Mouse (Mus musculus) intestine, embryonic 14.5 days (tissue): ENCODE measurements around the gene Tnnc2. TPM values are rescaled to one million over a fixed set of nuclear protein-coding genes. Genes with fewer than 3 reads are reported as not detected.
A peak's percentile ranks its signal among the peaks of the same experiment; 100 is the strongest.

Experiments used
- ATAC-seq: fragments of 200-750 bp; cut with Nextera tagmentation; replicated peaks from 2 replicates; pipeline ENCODE4 v1.8.0; 2017; ENCODE audit warnings: low read depth, moderate number of reproducible peaks, moderate TSS enrichment, moderate library complexity; ENCODE audit not compliant: low FRiP score, low TSS enrichment
- DNase-seq: peaks from one replicate; pipeline ENCODE4 v3.0.0-alpha.2; 2018; ENCODE audit warnings: low spot score
- H3K27ac ChIP-seq: fragments of 300-500 bp; sonication (generic); 2 replicates; pipeline ENCODE4 v1.5.1; 2014; ENCODE audit warnings: low read depth, mild to moderate bottlenecking, control low read depth
- H3K27me3 ChIP-seq: fragments of 300-500 bp; sonication (generic); replicated peaks from 2 replicates; pipeline ENCODE4 v1.6.1; 2014; ENCODE audit warnings: low read length, control low read depth; ENCODE audit not compliant: control insufficient read depth, insufficient read depth
- H3K36me3 ChIP-seq: fragments of 300-500 bp; sonication (generic); 2 replicates; pipeline ENCODE4 v1.6.1; 2014; ENCODE audit warnings: low read length, control low read depth; ENCODE audit not compliant: control insufficient read depth, insufficient read depth
- H3K4me1 ChIP-seq: fragments of 300-500 bp; sonication (generic); replicated peaks from 2 replicates; pipeline ENCODE4 v1.6.1; 2014; ENCODE audit warnings: low read length, control low read depth, mixed read lengths; ENCODE audit not compliant: control insufficient read depth, insufficient read depth
- H3K4me2 ChIP-seq: fragments of 300-500 bp; sonication (generic); 2 replicates; pipeline ENCODE4 v1.6.1; 2014; ENCODE audit warnings: low read length
- H3K4me3 ChIP-seq: fragments of 300-500 bp; sonication (generic); 2 replicates; pipeline ENCODE4 v1.5.1; 2014; ENCODE audit warnings: low read depth, low read length, control low read depth, mixed read lengths
- H3K9ac ChIP-seq: fragments of 300-500 bp; sonication (generic); 2 replicates; pipeline ENCODE4 v1.6.1; 2014; ENCODE audit warnings: mild to moderate bottlenecking, low read length
- H3K9me3 ChIP-seq: fragments of 300-500 bp; sonication (generic); 2 replicates; pipeline ENCODE4 v1.6.1; 2016; ENCODE audit warnings: low read length, control low read depth; ENCODE audit not compliant: control insufficient read depth
- WGBS: fragments of 180-500 bp; shearing (Covaris S2); extraction: QIAGEN DNeasy Blood & Tissue Kit; methylation state at CpG from one replicate; pipeline ENCODE4 v1.1.7; 2014; 5-methylcytosine and 5-hydroxymethylcytosine counted together
- polyA plus RNA-seq: library from polyadenylated mRNA; unstranded; fragments of >200 nt; fragmentation: Nextera tagmentation; extraction: Ambion mirVana; gene quantifications from 2 replicates; pipeline ENCODE4 v1.2.1, GENCODE M21; 2014

The Tnnc2 gene
- polyA plus RNA-seq, 1 experiment from 2014 or later = 0.69 TPM

DNA sequence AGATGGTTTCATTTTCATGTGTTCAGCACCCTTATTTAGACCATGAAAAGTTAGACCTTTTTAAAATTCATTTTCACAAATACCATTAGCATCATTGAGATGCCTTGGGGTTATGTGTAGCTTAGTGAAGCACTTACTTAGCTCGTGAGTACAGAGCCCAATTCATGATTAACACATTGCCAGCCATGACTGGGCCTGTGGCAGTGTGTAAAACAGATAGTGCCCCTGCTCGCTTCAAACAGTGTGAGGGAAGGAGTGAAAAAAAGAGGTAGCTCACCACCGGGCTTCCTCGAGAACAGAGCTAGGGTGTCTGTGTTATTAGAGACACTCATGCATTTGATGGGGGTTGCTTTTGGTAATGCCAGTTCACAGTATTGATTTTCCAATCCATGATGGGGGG is 31.6 kb downstream of the Tnnc2 start:
- no peak overlapping the region for H3K27ac ChIP-seq
- no peaks in the 10 kb centered on the region for H3K27me3 ChIP-seq
- WGBS = 77% methylated on average over 4 of the region's 4 CpGs
- ATAC-seq (no peak), DNase-seq (no peak)
- H3K4me3 ChIP-seq = no peak overlapping the region
- no peak overlapping the region for H3K9ac ChIP-seq
- peaks cover 58% of the 10 kb centered on the region for H3K36me3 ChIP-seq
- H3K4me1 ChIP-seq = peaks cover 11% of the 10 kb centered on the region
- no peaks in the 10 kb centered on the region for H3K9me3 ChIP-seq
- no peak overlapping the region for H3K4me2 ChIP-seq

DNA sequence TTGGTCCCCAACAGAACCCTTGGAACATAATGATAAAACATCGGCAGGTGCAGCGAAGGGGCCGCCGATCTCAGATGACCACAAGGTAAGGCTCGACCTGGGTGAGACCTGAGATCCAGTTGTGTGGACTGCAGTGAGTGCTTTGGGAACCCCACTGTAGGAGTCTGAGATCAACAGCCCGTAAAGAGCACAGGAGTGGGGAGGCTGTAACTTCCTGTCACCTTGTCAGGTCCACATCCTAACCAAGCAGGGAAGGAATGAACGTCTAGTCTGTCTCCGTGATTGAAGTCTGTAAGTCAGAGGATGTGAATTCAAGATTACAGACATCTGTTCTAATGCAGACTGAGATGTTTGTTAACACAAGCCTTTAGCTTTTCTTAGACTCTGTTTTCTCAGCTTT is 33.1 kb downstream of the Tnnc2 start:
- no peaks in the 10 kb centered on the region for H3K9me3 ChIP-seq
- H3K4me2 ChIP-seq = peak overlapping the region; percentile 97
- no peaks in the 10 kb centered on the region for H3K27me3 ChIP-seq
- DNase-seq (no peak), ATAC-seq (no peak)
- peaks cover 43% of the 10 kb centered on the region for H3K36me3 ChIP-seq
- H3K4me1 ChIP-seq = peaks cover 11% of the 10 kb centered on the region
- peak overlapping the region; percentile 84 for H3K4me3 ChIP-seq
- 51% methylated on average over 8 of the region's 8 CpGs for WGBS
- H3K9ac ChIP-seq = peak overlapping the region; percentile 95
- H3K27ac ChIP-seq = no peak overlapping the region

DNA sequence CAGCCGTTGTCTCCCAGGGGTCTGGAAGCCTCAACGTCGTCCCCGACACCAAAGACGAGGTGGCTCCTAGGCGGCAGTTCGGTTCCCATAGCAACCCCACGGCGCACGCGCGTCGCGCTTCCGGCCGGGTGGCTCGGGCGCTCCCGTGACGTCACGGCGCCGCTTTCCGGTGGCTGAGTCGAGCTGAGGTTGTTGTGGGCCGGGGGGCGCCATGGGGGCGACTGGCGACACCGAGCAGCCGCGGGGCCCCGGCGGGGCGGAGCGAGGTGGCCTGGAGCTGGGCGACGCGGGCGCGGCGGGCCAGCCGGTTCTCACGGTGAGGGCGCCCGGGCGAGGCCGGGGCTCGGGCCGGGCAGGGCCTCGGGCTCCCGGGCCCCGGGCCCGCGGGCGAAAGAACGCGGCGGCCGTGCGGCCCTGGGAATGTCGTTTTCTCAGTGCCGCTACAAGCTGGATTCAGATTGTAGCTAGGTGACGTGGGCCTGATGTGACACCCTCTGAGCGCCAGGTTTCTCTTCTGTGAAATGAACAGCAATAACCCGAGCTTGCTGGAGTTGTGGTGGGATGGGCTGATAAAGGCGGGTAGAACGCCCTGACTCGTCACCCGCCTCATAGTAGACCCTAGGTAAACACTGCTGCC is 33.8 kb downstream of the Tnnc2 start, which contains the start of the genes Wfdc3 and Dnttip1:
TSS of gene Wfdc3 (minus strand) at position 89 of the 637 bp plus-strand sequence.
TSS of gene Dnttip1 (plus strand) at position 141 of the 637 bp plus-strand sequence.
- peak within 1 kb of the TSS; percentile 97 for H3K4me2 ChIP-seq
- no peaks in the 10 kb centered on the region for H3K9me3 ChIP-seq
- H3K27me3 ChIP-seq = no peaks in the 10 kb centered on the region
- peak within 1 kb of the TSS; percentile 95 for H3K9ac ChIP-seq
- ATAC-seq = peak; percentile 92
- H3K4me3 ChIP-seq = peak within 1 kb of the TSS; percentile 84
- peak; percentile 97 for DNase-seq
- 0 out of 2 replicates have a peak within 1 kb of the TSS, but pooled peaks have one; percentile 16 for H3K27ac ChIP-seq
- under 1% methylated on average over 70 of the region's 70 CpGs for WGBS
- H3K4me1 ChIP-seq = peaks cover 11% of the 10 kb centered on the region
- H3K36me3 ChIP-seq = peaks cover 36% of the 10 kb centered on the region

DNA sequence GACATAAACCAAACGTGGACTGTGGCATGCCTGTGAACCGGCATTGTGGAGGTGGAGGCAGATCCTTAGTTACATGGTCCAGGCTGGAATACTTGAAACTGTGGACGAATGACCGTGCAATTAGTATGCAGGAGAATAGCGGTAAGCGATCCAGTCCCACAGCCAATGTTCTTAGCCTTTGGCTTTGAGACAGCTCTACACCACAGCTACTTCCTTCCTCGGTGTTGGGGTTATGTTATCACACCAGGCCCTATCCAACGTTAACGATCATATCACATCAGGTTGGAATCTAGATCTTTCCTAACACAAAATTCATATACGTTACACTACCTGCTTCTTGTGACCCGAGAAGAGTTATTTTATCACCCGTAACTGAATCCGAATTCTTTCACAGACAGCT is 34.8 kb downstream of the Tnnc2 start:
- peak overlapping the region; percentile 95; the same call in 1 of the 2 replicates for H3K9ac ChIP-seq
- H3K9me3 ChIP-seq = no peaks in the 10 kb centered on the region
- DNase-seq (no peak), ATAC-seq (no peak)
- H3K27me3 ChIP-seq = no peaks in the 10 kb centered on the region
- no peak overlapping the region for H3K27ac ChIP-seq
- H3K4me2 ChIP-seq = peak overlapping the region; percentile 97
- H3K36me3 ChIP-seq = peaks cover 26% of the 10 kb centered on the region
- peaks cover 11% of the 10 kb centered on the region for H3K4me1 ChIP-seq
- H3K4me3 ChIP-seq = peak overlapping the region; percentile 84
- WGBS = 72% methylated on average over 13 of the region's 13 CpGs

DNA sequence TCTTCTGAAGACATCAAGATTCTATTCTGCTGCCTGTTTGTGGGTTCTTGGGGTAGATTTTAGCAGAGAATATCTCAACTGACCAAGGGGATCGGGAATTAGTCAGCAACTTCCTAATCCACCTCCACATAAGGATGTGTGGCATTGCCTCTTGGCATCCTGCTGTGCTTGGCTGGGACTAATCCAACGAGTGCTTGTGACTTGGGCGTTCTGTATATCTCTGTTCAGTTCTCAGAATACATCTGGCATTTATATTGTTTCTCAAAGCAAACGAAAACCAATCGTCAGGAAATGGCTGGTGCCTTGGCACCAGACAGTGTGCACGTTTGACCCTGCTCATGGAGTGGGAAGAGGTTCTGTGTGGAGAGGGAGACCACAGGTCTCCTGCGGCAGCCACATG is 39.9 kb downstream of the Tnnc2 start:
- Histone ChIP-seq H3K27ac (no peak overlapping the region), H3K4me2 (no peak overlapping the region), H3K9me3 (no peaks in the 10 kb centered on the region), H3K4me3 (no peak overlapping the region), H3K36me3 (no peaks in the 10 kb centered on the region), H3K27me3 (no peaks in the 10 kb centered on the region), H3K9ac (no peak overlapping the region), H3K4me1 (no peaks in the 10 kb centered on the region)
- DNase-seq (no peak), ATAC-seq (no peak)
- 60% methylated on average over 7 of the region's 7 CpGs for WGBS

DNA sequence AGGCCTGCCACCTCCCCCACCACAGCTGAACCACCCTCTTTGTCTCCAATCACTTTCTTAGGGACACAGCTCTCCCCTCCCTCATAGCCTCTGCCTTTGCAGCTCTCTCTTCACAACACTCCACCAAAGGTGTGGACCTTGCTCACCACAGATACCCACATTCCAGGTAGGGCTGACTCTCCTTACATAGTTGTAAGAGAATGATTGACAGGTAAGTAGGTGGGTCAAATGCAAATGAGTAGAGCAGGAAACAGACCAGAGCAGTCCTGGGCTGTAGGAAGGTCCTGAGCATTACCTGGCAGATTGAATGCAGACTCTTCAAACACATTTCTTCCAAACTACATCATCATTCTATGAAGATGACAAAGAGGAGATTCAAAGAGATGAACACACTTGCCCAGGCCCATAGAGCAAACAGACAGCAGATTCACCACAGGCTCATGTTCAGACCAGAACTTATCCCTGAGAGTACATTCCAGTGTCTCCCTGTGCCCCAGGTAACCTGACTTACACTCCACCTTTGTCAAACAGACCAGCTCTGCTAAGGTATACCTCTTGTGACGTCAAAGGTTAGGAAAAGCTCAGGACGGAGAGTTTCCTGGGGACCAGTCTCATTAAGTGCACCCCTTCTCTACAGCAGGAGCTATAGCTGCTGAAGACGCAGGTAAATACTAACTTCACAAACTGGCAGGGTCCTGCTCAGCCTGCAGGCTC is 42.2 kb downstream of the Tnnc2 start:
- H3K9ac ChIP-seq = no peak overlapping the region

DNA sequence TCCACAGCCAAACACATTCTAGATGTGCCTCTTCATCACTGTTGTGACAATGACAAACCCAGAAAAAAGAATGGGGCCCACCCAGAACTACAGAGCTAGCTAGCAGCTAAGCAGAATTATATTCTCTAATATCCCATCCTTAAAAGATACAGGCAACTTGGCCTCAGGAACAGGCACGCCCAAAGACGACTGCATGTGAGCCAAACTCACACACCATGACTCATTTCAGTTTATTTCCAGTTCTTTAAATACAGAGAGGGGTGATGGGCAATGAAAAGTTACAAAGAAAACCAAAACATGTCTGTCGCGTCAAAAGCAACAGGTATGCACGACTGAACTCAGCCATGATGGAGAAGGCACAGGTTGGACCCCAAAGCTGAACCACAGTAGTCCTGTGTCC is 44.3 kb downstream of the Tnnc2 start:
- Histone ChIP-seq H3K4me2 (no peak overlapping the region), H3K36me3 (no peaks in the 10 kb centered on the region), H3K27me3 (no peaks in the 10 kb centered on the region), H3K4me3 (no peak overlapping the region), H3K9ac (no peak overlapping the region), H3K9me3 (no peaks in the 10 kb centered on the region), H3K27ac (peak overlapping the region; percentile 39), H3K4me1 (peaks cover 10% of the 10 kb centered on the region)
- DNase-seq (no peak), ATAC-seq (no peak)
- 86% methylated on average over 5 of the region's 5 CpGs for WGBS

More for the DNA sequence above, 42.2 kb downstream of the Tnnc2 start:
- ATAC-seq (peak; percentile 71), DNase-seq (no peak)
- Histone ChIP-seq H3K9me3 (no peaks in the 10 kb centered on the region), H3K36me3 (no peaks in the 10 kb centered on the region), H3K27ac (peak overlapping the region; percentile 29; the same call in 1 of the 2 replicates), H3K4me1 (peaks cover 10% of the 10 kb centered on the region), H3K4me2 (no peak overlapping the region), H3K27me3 (no peaks in the 10 kb centered on the region), H3K4me3 (no peak overlapping the region)
- 58% methylated on average over 3 of the region's 3 CpGs for WGBS

DNA sequence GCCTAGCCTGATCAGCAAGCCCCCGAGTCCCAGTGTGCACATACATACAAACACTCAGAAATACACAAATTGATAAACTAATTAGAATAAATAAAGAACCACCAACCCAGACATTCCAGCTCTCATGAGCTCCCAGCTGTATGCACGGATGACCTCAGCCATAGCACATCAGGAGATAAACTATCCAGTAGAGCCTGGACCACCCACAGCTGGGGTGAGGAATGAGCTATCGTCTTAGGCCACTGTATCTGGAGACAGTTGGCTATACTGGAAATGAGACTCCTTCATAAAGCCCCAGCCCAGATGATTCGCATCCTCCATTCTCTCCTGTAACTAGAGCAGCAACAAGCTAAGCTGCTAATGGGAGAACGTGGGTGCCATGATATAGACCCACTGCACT is 44.9 kb downstream of the Tnnc2 start:
- Histone ChIP-seq H3K4me3 (no peak overlapping the region), H3K9me3 (no peaks in the 10 kb centered on the region), H3K36me3 (no peaks in the 10 kb centered on the region), H3K27me3 (no peaks in the 10 kb centered on the region), H3K9ac (no peak overlapping the region), H3K4me1 (peaks cover 10% of the 10 kb centered on the region), H3K4me2 (no peak overlapping the region), H3K27ac (peak overlapping the region; percentile 39; the same call in 1 of the 2 replicates)
- DNase-seq = no peak
- no peak for ATAC-seq
- 53% methylated on average over 5 of the region's 5 CpGs for WGBS
